Mouse (Mus musculus): ENCODE data around the gene Trp53. TPM values are rescaled to one million over a fixed set of nuclear protein-coding genes. Genes with fewer than 3 reads are reported as not detected.

Gene Trp53
- total RNA-seq, 2 experiments from 2014 or later, result 28.0 to 44.6 TPM

DNA sequence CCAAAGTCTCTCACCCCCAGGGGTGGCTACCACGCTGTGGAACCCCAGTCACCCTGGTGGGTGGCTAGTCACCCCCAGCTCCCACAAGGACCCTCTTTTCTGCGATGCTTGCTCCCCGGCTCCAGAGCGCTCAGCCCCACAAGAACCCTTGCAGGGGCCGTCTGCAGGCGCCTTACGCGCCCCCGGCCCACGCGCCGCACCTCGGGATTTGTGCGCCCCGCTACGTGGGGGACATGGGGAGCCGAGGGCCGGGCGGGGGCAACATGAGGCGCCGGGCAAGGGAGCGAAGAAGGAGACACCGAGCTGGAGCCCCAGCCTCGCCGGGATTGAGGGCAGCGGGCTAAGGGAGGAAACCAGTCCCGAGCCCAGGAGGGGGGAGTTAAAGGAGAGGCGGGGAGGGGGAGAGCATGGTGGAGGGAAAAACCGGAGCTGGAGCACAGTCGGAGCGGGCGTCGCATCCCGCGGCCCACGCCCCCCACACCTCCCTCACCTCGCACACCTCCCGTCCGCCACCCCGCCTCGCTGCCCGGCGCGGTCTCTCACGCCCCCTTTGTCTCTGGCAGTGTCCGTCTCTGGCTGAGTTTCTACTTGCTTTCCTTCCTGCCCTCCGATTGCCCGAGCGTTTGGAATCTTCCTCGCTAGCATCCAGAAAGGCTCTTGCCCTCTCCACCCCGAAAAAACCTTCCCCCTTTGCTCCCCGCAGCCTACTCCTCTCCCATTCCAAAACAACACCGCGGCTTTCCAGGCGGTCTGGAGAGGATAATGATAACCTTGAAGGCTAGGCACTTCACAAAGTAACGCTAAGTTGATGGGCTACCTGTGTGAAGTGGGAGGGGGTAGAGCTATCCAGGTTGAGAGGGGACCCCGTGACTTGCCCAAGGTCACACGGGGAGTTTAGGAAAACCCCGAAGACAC is 20.1 kb upstream of the Trp53 start, which contains the start of gene Efnb3:
TSS of gene Efnb3 (minus strand) at position 355 of the 915 bp plus-strand sequence.
- ATAC-seq (replicated peaks; ENCODE audit: low FRiP score, poor library complexity, severe bottlenecking), result no peak

- no peak for ATAC-seq (replicated peaks; ENCODE audit: low FRiP score, poor library complexity, severe bottlenecking)
Measured at GRCm38 (mm10) chr11:69560896-69561854, 19.0 kb upstream of the Trp53 start.

GRCm38 (mm10) chr11:69563373-69563772 is 16.8 kb upstream of the Trp53 start:
- no peak for ATAC-seq (replicated peaks; ENCODE audit: low FRiP score, poor library complexity, severe bottlenecking)

GRCm38 (mm10) chr11:69564391-69564790 is 15.8 kb upstream of the Trp53 start:
- no peak for ATAC-seq (replicated peaks; ENCODE audit: low FRiP score, poor library complexity, severe bottlenecking)

DNA sequence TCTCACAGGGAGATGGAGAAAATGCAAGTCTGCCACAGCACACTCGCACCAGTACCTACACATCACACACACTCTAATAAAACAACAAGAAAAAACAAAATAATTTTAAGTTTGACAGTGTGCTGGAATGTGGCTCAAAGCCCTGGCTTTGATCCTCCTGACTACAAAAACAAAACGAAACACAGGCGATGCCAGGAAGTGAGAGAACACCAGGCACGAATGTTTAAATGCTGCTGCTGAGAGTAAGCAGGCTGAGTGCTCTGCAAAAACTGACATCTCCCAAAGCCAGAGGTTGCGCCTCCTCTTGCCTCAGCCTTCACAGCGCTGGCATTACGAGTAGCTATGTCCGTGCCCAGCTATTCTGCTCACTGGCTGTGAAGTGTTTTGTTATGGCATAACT is 15.0 kb upstream of the Trp53 start:
- no peak for ATAC-seq (replicated peaks; ENCODE audit: low FRiP score, poor library complexity, severe bottlenecking)

- ATAC-seq (replicated peaks; ENCODE audit: low FRiP score, poor library complexity, severe bottlenecking), result 0 out of 2 replicates have a peak, but pooled peaks have one; percentile 31
Measured at GRCm38 (mm10) chr11:69575220-69575619, 4.9 kb upstream of the Trp53 start.

DNA sequence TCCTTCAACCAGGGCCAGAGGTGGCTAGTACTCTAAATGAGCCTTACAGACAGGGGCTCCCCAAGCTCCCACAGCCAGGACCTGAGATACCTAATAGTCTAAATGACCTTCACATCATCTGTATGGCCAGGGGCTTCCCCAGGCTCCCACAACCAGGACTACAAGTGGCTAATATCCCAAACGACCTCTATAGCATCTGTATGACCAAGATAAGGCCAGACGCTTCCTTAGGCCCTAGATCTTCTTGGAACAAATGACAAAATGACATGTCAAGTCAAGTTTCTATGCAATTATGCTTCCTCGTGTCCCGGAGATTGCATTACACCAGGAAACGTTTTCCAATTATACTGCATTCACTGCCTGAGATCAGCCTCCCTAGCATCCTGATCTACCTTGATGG is 3.9 kb upstream of the Trp53 start:
- no peak for ATAC-seq (replicated peaks; ENCODE audit: low FRiP score, poor library complexity, severe bottlenecking)

DNA sequence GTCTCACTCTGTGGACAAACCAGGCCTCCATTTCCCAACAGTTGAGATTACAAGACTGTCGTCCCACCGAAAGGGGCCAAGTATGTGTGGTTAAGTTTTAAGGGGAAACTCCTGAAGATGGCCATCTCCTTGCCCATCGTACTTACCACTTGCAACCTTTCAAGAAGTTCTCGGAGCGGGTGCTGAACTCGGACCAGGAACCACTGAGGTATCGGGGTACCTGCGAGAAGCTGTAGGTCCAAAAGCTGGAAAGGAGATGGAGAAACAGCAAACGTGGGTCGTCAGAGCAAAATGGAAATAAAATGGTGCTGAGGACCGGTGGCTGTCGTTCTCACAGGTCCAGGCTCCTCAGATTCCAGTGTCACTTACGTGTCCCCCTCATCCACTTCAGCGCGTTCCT is 1.9 kb upstream of the Trp53 start:
- no peak for ATAC-seq (replicated peaks; ENCODE audit: low FRiP score, poor library complexity, severe bottlenecking)

GRCm38 (mm10) chr11:69579128-69580017 is 786 bp upstream of the Trp53 start:
- peak; percentile 65 for ATAC-seq (replicated peaks; ENCODE audit: low FRiP score, poor library complexity, severe bottlenecking)

GRCm38 (mm10) chr11:69580572-69581146 is 500 bp downstream of the Trp53 start:
- ATAC-seq (replicated peaks; ENCODE audit: low FRiP score, poor library complexity, severe bottlenecking), result no peak

- ATAC-seq (replicated peaks; ENCODE audit: low FRiP score, poor library complexity, severe bottlenecking), result peak; percentile 62
Measured at GRCm38 (mm10) chr11:69581147-69581688, 1.1 kb downstream of the Trp53 start.

- no peak for ATAC-seq (replicated peaks; ENCODE audit: low FRiP score, poor library complexity, severe bottlenecking)
Measured at GRCm38 (mm10) chr11:69581814-69582213, 1.7 kb downstream of the Trp53 start.

- ATAC-seq (replicated peaks; ENCODE audit: low FRiP score, poor library complexity, severe bottlenecking), result no peak
Measured at GRCm38 (mm10) chr11:69582230-69582805, 2.2 kb downstream of the Trp53 start.

DNA sequence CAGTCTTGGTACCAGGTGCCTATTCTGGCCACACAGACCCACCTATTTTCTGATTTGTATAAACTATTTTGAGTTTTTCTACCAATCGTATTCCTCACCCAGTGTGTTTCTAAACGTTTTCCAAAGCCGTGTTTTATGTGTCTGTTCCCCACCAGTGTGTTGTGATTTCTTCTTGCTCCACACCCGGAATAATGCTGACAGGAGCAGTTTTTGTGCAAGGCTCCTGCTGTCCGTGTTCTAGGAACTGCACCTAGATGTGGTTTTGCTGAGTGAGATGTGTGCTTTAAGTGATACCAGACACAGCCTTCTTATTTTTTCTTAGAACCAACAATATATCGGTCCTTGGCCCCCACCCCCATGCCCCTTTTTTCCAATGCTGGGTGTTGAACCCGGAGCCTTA is 3.8 kb downstream of the Trp53 start:
- no peak for ATAC-seq (replicated peaks; ENCODE audit: low FRiP score, poor library complexity, severe bottlenecking)

- ATAC-seq (replicated peaks; ENCODE audit: low FRiP score, poor library complexity, severe bottlenecking), result 0 out of 2 replicates have a peak, but pooled peaks have one; percentile 23
Measured at GRCm38 (mm10) chr11:69584937-69585336, 4.8 kb downstream of the Trp53 start.

DNA sequence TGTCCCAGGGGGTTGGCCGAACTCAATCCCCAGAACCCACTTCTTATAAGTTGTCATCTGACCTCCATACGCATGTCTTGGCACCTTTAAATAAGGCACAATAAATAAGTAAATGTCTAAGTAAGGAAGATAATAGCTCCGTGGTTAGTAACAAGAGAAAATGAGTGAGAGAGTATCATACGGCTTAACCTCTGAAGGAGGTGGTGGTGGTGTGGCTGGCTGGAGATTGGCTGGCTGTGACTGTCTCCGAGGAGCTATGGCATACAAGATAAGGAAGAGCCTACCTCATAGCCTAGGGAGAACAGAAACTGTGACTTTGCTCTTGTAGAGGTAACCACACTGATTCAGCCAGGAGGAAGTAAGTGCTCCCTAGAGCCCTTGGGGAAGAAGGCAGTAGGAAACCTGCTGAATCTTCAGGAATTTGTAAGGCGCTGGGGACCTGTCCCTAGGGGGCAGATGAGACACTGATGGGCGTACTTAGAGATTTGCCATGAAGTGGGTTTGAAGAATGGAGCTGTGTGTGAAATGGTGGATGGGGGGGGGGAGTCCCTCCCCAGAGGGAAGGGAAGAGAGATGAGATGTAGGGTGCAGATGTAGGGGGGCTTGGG is 5.7 kb downstream of the Trp53 start:
- peak; percentile 80 for ATAC-seq (replicated peaks; ENCODE audit: low FRiP score, poor library complexity, severe bottlenecking)

GRCm38 (mm10) chr11:69589207-69589834 is 9.2 kb downstream of the Trp53 start:
- ATAC-seq (replicated peaks; ENCODE audit: low FRiP score, poor library complexity, severe bottlenecking), result 0 out of 2 replicates have a peak, but pooled peaks have one; percentile 7

All from erythroblast, adult 5-6 weeks (primary cell).